Mouse (Mus musculus) heart, adult 8-10 months (tissue): ENCODE data around the gene Atp6v0d1. TPM values are rescaled to one million over a fixed set of nuclear protein-coding genes. Genes with fewer than 3 reads are reported as not detected.

ENCODE experiments used
- DNase-seq: peaks from one replicate; pipeline ENCODE4 v3.0.0; 2022; ENCODE audit warnings: low spot score
- total RNA-seq, 4 experiments: library from RNA; stranded (reverse); gene quantifications; 2 replicates each; pipeline ENCODE4 v1.2.4; 2022

The Atp6v0d1 gene
- total RNA-seq, 4 experiments from 2014 or later, result 41.6 to 53.8 (median 51.7) TPM

DNA sequence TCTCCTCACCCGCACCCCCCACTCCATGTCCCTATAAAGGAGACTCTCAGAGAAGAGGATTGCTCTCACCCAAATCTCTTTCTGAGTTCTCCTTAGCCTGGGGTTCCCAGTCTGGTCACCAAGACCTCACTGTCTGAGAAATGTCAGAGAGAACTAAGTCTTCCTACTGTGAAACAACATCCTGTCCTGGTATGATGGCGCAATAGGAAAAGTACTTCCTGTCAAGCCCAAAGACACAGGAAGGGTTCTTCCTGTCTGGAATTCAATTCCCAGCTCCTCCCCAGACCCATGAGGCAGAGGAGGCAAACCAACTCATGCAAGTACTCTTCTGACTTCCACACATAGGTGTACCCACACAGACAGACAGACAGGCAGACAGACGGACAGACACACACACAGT lies 61.2 kb downstream of the Atp6v0d1 start:
- DNase-seq, result peak; percentile 61

GRCm38 (mm10) chr8:105499787-105500186 lies 66.1 kb downstream of the Atp6v0d1 start:
- no peak for DNase-seq

DNA sequence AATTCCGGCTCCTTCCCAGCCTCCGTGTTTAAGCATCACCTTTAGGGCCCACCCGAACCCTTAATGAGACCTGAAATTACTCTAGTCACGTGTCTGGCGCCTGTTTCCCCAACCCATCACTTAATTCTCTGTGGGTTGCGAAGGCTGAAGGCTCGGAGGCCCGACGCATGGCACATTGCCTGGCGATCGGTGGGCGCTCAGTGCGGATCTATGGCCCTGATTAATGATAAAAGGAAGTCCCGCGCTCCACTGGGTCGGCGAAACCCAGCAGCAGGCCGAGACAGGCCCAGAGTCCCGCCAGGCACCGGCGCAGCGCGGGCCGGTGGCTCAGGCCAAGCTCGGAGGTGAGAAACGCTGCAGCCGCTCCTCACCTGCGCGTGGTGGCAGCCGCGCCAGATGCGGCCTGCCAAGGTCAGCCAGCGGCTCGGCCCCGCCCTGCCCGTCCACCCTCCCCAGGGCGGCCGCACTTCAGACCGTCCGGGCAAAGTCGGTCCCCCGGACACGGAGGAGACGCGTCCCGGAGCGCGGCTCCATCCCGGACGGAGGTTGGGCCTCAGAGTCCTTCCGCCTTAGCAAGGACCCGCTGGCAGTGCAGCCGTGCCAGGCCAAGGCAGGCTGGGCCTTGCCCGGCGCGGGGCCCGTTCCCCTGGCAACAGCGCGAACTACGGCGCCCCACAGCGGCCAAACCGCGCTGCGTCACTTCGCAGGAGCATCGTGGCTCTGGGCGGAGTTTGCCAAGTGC lies 69.2 kb downstream of the Atp6v0d1 start, which contains the start of gene Zdhhc1:
Gene Zdhhc1, minus strand, starts transcription at position 464 of the 742 bp plus-strand sequence.
- peak; percentile 89 for DNase-seq

GRCm38 (mm10) chr8:105495350-105496302 lies 70.2 kb downstream of the Atp6v0d1 start:
- no peak for DNase-seq

GRCm38 (mm10) chr8:105494566-105494965 lies 71.3 kb downstream of the Atp6v0d1 start:
- DNase-seq, result no peak

DNA sequence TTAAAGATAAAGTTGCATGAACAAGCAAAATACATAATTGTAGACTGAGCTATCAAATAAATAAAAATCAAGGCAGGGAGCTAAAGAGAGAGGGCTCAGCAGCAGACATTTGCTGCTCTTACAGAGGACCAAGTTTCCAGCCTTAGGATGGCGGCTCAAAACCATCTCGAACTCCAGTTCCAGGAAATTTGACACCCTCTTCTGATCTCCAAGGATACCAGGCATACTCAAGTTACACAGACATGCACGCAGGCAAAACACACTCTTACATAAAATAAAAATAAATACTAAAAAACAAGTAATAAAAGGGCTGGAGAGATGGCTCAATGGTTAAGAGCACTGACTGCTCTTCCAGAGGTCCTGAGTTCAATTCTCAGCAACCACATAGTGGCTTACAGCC lies 72.4 kb downstream of the Atp6v0d1 start:
- DNase-seq, result no peak

- no peak for DNase-seq
Measured at GRCm38 (mm10) chr8:105489281-105489680, 76.6 kb downstream of the Atp6v0d1 start.

DNA sequence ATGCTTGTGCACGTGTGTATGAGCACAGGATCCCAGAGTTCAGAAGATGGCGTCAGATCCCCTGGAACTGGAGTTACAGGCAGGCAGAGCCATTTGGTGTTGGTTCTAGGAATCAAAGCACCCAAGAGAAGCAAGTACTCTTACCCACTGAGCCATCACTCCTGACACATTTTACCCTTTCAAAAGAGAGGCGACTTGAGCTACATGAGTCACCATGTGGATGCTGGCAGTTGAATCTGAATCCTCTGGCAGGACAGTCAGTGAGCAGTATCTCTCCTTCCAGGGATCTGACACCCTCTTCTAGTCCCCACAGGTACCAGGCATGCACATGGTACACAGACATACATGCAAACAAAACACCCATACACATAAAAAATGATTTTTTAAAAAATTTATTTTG lies 77.8 kb downstream of the Atp6v0d1 start:
- DNase-seq, result no peak

DNA sequence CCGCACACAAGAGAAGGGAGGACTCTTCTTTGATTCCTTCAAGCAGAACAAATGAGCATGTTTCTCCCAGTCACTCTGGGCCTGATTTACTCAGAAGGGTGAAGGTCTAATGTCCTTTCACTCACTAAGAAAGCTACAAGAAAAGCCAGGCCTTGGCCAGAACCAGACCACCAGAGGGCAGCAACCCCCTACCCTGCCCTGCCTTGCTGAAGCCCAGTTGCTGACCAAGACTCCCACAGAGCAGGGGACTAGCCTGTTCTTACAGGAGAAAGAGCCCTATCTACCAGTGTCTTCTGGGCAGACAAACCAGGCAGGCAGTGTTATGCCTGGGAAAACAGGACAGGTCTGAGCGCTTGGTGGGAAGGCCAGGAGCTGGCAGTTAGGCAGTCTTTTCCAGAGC lies 81.5 kb downstream of the Atp6v0d1 start:
- DNase-seq, result no peak

- no peak for DNase-seq
Measured at GRCm38 (mm10) chr8:105484030-105484368, 81.8 kb downstream of the Atp6v0d1 start.

DNA sequence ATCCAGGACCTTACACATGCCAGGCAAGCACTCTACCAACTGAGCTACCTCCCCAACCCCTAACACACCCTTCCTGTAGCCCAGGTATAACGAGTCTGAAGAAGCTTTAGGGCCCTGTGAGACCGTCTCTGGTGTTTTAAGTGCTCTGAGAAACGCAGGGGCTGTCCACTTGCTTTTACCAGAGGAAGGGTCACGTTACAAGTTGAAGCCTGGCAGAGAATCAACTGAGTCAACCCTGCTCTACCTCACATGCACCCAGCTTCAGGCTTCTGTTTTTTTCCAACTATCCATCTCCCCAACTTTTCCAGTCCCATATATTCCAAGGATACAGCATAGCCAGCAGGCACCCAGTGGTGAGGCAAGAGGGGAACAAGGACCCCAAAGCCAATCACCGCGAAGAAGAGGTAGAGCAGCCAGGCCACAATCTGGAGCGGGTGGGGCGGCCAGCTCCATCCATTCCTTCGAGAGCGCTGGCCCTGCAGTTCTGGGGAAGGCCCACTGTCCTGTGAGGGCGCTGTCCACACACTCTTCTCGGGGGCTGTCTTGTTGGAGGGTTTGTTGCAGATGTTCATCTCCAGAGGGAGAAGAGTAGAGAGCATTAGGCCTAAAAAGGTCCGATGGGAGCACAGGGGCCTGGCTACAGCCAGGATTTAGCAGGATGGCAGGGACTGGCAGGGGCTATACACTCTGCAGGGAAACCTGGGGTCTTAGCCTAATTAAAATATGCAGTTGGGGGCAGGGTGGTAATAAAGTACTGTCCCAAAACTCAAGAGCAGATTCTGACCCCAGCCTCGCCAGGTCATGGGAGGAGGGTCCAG lies 82.4 kb downstream of the Atp6v0d1 start:
- DNase-seq, result peak; percentile 69

DNA sequence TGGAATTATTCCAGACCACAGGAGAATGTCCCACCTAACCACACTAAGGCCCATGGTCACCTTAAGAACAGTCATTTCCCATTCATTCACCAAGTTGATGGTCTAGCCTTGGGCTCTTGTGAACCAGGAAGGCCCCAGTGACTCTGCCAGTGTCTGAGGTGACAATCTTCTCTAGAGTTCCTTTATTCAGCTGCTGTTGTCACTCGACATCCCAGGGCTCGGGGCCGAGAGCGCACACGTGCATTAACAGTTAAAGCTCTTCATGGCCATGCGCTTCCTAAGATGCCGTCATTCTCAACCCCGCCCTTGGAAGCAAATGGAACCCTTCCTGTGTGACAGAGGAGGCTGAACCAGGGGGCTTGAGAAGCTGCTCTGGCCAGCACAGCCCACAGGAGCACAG lies 83.7 kb downstream of the Atp6v0d1 start:
- DNase-seq, result no peak

DNA sequence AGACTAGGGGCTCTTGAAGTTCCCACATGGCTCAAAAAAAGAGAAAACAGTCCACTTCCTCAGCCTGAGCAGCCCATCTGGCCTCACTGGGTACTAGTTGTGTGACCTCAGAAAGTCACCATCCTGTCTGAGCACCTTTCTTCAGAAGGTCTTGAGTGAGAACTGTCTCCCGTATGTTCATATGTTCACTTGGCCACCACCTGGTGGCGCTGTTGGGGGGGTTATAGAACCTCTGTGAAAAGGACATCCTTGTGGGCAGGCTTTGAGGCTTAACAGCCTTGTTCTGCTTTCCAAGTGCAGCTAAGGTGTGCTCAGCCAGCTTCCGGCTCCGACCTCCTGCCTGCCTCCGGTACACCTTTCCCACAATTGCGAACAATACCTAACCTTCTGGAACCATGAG lies 84.4 kb downstream of the Atp6v0d1 start:
- DNase-seq, result no peak

DNA sequence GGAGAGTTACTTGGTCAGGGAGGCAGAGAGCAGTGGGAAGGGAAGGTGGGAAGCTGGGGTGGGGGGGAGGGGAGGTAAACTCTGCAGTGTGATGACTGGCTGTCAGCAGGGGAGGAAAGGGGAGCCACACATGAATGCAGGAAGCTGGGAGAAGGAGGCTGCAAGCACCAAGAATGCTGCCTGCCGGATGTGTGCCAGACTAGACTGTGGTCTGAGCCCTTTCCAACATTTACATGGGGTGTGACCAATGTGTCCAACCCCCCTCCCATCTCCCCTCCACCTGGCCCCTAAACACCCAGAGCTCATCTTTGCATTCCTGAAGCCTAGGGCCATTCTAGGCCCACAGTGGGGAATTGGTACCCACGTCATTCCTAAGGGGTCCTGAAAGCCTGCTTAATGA lies 84.8 kb downstream of the Atp6v0d1 start:
- DNase-seq, result no peak

DNA sequence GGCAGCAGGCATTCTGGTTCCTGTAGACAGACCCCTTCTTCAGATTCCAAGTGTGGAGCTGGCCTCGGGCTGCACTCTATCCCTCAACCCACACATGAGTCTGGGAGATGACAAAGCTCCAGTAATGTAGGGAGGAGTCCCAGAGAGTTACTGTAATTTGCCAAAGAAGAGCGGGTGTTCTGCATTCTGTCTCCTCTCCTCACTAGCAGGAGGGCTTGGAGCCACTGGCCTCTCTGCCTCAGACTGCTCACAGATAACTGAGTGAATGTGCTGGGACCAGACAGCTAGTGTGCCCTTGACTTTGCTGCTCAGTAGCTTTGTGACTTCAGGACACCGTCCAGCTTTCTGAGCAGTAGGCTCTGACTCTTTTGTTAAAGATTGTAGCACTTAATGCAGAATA lies 88.1 kb downstream of the Atp6v0d1 start:
- DNase-seq, result no peak

DNA sequence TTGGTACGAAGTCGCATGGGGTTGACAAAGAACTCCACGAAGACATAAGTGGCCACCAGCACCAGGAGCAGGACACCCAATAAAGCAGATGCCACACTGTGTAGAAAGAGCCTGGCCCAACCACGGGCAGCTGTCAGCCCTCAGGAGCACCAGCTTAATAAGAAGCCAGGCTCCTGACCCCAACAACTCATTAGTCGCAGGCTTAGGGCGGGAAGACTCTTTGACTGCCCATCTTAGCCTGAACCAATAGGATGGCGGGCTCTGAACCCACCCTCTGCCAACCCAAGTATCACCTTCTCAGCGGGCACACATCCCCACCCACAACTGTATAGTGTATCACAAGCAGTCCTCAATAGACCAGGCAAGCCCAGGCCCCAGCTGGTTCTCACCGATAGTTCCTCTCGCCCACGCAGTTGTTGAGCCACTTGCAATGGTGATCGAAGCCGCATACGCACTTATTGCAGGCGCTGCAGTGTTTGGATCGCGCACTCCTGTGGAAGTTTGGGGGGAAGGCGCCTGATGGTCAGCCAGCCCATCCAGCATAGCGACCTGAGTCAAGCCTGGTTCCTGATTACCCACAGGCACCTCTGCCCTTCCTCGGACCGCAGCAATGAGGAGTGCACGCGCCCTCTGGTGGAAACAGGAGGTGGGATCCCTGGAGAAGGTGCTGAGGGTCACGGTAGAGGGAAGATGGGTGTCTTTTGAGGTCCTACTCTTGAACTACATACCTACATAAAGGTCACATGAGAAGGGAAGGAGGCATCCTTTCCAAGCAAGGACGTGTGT lies 89.0 kb downstream of the Atp6v0d1 start:
- DNase-seq, result no peak

- no peak for DNase-seq
Measured at GRCm38 (mm10) chr8:105476161-105476560, 89.7 kb downstream of the Atp6v0d1 start.

DNA sequence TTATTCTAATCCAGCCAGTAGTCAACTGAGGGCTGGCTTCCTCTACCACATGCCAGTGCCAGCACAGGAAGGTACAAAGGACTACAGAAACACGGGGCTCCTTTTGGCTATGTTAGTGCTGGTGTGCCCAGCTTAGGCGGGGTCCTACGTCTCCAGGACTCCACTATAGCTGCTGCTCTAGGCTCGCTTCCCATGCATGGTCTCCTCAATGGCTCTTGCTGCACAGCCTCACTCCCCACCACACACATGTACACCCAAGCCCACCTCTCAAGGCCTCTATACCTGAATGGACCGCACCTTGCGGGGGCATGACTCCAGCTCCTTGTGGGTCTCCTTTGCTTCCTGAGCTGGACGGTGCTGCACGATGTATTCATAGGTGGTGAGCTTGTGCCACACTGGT lies 90.1 kb downstream of the Atp6v0d1 start:
- DNase-seq, result no peak

- DNase-seq, result peak; percentile 78
Measured at GRCm38 (mm10) chr8:105475254-105475653, 90.6 kb downstream of the Atp6v0d1 start.

- DNase-seq, result no peak
Measured at GRCm38 (mm10) chr8:105474680-105475079, 91.2 kb downstream of the Atp6v0d1 start.
